In genomic region chr3:127679703-127680102, GRCm38 (mm10) we compare ENCODE assay signal across 18 mouse cellular contexts. TPM values are rescaled to one million over a fixed set of nuclear protein-coding genes. Genes with fewer than 3 reads are reported as not detected.
"Had no signal": no experiment of that assay in that cellular context is flagged by ENCODE, and none has a peak within 500 bp of the region (broad histone marks: within the 10 kb centered on the region; RNA-seq: fewer than 3 reads in every experiment).

No protein-coding gene starts in this region.

- H3K9me3 ChIP-seq: limb, embryonic 10.5 days; liver, embryonic 15.5 days; midbrain, embryonic 10.5 days; neural tube, embryonic 13.5 days; stomach, embryonic 15.5 days had no signal

- ATAC-seq: inflammation-experienced regulatory T-cells, adult 6 months; intestine, postnatal 0 days; midbrain, embryonic 16.5 days had no signal

- H3K4me1 ChIP-seq: limb, embryonic 10.5 days; liver, embryonic 15.5 days; midbrain, embryonic 10.5 days; neural tube, embryonic 13.5 days; stomach, embryonic 15.5 days had no signal

- H3K9ac ChIP-seq: liver, embryonic 15.5 days; neural tube, embryonic 13.5 days; stomach, embryonic 15.5 days had no signal

- DNase-seq: lung, adult 2 months; lung, postnatal 10 days; lung, postnatal 4 days; right cerebral cortex, postnatal 14 days; thymus, adult 18-20 months; thymus, postnatal 14 days had no signal

- H3K4me3 ChIP-seq: left cerebral cortex, adult 2 months; limb, embryonic 10.5 days; liver, embryonic 15.5 days; midbrain, embryonic 10.5 days; neural tube, embryonic 13.5 days; stomach, embryonic 15.5 days had no signal

- H3K27ac ChIP-seq: left cerebral cortex, adult 2 months; limb, embryonic 10.5 days; liver, embryonic 15.5 days; midbrain, embryonic 10.5 days; neural tube, embryonic 13.5 days; stomach, embryonic 15.5 days had no signal

- H3K27me3 ChIP-seq: liver, embryonic 15.5 days; neural tube, embryonic 13.5 days; stomach, embryonic 15.5 days had no signal

- H3K36me3 ChIP-seq: limb, embryonic 10.5 days; liver, embryonic 15.5 days; midbrain, embryonic 10.5 days; neural tube, embryonic 13.5 days; stomach, embryonic 15.5 days had no signal

- H3K4me2 ChIP-seq: liver, embryonic 11.5 days; liver, embryonic 15.5 days; neural tube, embryonic 13.5 days; stomach, embryonic 15.5 days had no signal

RNA-seq across cellular contexts. Expression of gene Neurog2, which starts 46.8 kb away (rescaled TPM):
- total RNA-seq: megakaryocyte, adult 5-6 weeks had no signal
- polyA plus RNA-seq: inflammation-experienced regulatory T-cells, adult 6 months; intestine, postnatal 0 days; limb, embryonic 10.5 days; liver, embryonic 11.5 days; liver, embryonic 15.5 days; lung, adult 2 months; spleen, adult 2 months had no signal
